Mouse (Mus musculus) intestine, embryonic 16.5 days (tissue): ENCODE results near the gene Car8. TPM values are rescaled to one million over a fixed set of nuclear protein-coding genes. Genes with fewer than 3 reads are reported as not detected.
"Not testable (repeated sequence)": the region's sequence is repeated elsewhere in the genome, so short reads cannot be mapped to it uniquely, and the experiment has no call there.

Source experiments
- ATAC-seq: fragments of 200-750 bp; cut with Nextera tagmentation; 2 replicates; pipeline ENCODE4 v1.8.0; 2017; ENCODE audit warnings: moderate TSS enrichment, moderate library complexity
- H3K27ac ChIP-seq: fragments of 300-500 bp; sonication (generic); 2 replicates; pipeline ENCODE4 v1.5.1; 2014; ENCODE audit warnings: mild to moderate bottlenecking, low read length
- H3K27me3 ChIP-seq: fragments of 300-500 bp; sonication (generic); replicated peaks from 2 replicates; pipeline ENCODE4 v1.6.1; 2014; ENCODE audit warnings: low read length, control low read depth, mixed read lengths; ENCODE audit not compliant: control insufficient read depth, insufficient read depth
- H3K36me3 ChIP-seq: fragments of 300-500 bp; sonication (generic); 2 replicates; pipeline ENCODE4 v1.6.1; 2014; ENCODE audit warnings: low read length, control low read depth; ENCODE audit not compliant: control insufficient read depth, insufficient read depth
- H3K4me1 ChIP-seq: fragments of 300-500 bp; sonication (generic); 2 replicates; pipeline ENCODE4 v1.6.1; 2014; ENCODE audit warnings: low read length, control low read depth, mixed read lengths; ENCODE audit not compliant: control insufficient read depth, insufficient read depth
- H3K4me2 ChIP-seq: fragments of 300-500 bp; sonication (generic); 2 replicates; pipeline ENCODE4 v1.6.1; 2014; ENCODE audit warnings: low read depth, low read length, control low read depth
- H3K4me3 ChIP-seq: fragments of 300-500 bp; sonication (generic); 2 replicates; pipeline ENCODE4 v1.5.1; 2014; ENCODE audit warnings: mild to moderate bottlenecking, low read length
- H3K9ac ChIP-seq: fragments of 300-500 bp; sonication (generic); 2 replicates; pipeline ENCODE4 v1.6.1; 2014; ENCODE audit warnings: low read depth, low read length
- H3K9me3 ChIP-seq: fragments of 300-500 bp; sonication (generic); 2 replicates; pipeline ENCODE4 v1.6.1; 2016; ENCODE audit warnings: low read length, control low read depth; ENCODE audit not compliant: control insufficient read depth
- WGBS: fragments of 180-500 bp; shearing (Covaris S2); extraction: QIAGEN DNeasy Blood & Tissue Kit; methylation state at CpG from one replicate; pipeline ENCODE4 v1.1.7; 2014; 5-methylcytosine and 5-hydroxymethylcytosine counted together
- polyA plus RNA-seq: library from polyadenylated mRNA; unstranded; fragments of >200 nt; fragmentation: Nextera tagmentation; extraction: Ambion mirVana; gene quantifications from 2 replicates; pipeline ENCODE4 v1.2.1, GENCODE M21; 2015

Car8 gene
- polyA plus RNA-seq, 1 experiment from 2014 or later = 54.2 TPM

DNA sequence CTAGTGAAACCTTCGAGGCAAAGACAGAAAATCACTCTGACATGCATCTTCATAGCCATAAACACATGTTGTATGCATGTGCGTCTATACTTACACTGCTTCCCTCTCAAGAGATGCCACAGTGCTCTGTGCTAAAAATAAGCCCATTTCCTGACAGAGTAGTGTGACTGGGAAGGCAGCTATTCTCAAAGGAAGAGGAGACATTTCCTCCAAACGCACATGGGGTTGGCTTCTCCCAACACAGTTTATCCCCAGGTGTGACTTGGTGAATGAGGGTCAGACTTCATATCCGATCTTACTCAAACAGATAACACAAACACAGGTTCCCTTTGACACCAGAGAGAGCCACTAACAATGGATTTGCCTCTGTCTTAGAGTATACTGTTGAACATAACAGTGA, 58.3 kb downstream of the Car8 start:
- Histone ChIP-seq H3K27me3 (no peaks in the 10 kb centered on the region), H3K9ac (no peak overlapping the region), H3K4me1 (no peaks in the 10 kb centered on the region), H3K9me3 (no peaks in the 10 kb centered on the region), H3K4me3 (no peak overlapping the region), H3K4me2 (no peak overlapping the region), H3K36me3 (no peaks in the 10 kb centered on the region), H3K27ac (no peak overlapping the region)
- WGBS = 69% methylated on average over 4 of the region's 4 CpGs
- no peak for ATAC-seq

GRCm38 (mm10) chr4:8154589-8155198, 84.1 kb downstream of the Car8 start:
- no peaks in the 10 kb centered on the region for H3K4me1 ChIP-seq
- no peak overlapping the region for H3K4me2 ChIP-seq
- no peak overlapping the region for H3K4me3 ChIP-seq
- no peak for ATAC-seq
- WGBS = 75% methylated on average over 6 of the region's 6 CpGs
- no peaks in the 10 kb centered on the region for H3K9me3 ChIP-seq
- H3K36me3 ChIP-seq = no peaks in the 10 kb centered on the region
- no peaks in the 10 kb centered on the region for H3K27me3 ChIP-seq
- H3K9ac ChIP-seq = no peak overlapping the region
- no peak overlapping the region for H3K27ac ChIP-seq

DNA sequence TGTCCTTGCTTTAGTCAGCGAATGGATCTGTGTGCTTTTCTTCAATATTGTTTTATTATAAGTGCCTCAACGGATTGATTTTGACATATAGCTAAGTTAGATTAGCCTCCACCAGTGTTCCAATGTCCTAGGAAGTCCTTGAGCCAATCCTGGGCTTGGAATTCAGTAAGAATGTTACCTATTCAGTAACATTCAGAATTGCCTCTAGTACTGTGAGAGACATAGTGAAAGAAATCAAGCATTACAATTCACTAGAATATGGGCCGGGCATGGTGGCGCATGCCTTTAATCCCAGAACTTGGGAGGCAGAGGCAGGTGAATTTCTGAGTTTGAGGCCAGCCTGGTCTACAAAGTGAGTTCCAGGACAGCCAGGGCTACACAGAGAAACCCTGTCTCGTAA, 84.9 kb downstream of the Car8 start:
- H3K4me3 ChIP-seq, H3K27me3 ChIP-seq, ATAC-seq, H3K9ac ChIP-seq, H3K36me3 ChIP-seq, H3K27ac ChIP-seq, H3K4me2 ChIP-seq, H3K4me1 ChIP-seq, H3K9me3 ChIP-seq: not testable (repeated sequence)
- WGBS = 91% methylated on average over 5 of the region's 5 CpGs

- H3K36me3 ChIP-seq = no peaks in the 10 kb centered on the region
- H3K4me2 ChIP-seq = no peak overlapping the region
- no peaks in the 10 kb centered on the region for H3K4me1 ChIP-seq
- WGBS = 88% methylated on average over 2 of the region's 2 CpGs
- H3K4me3 ChIP-seq = no peak overlapping the region
- H3K27ac ChIP-seq = no peak overlapping the region
- ATAC-seq = peak; percentile 77
- no peak overlapping the region for H3K9ac ChIP-seq
- H3K9me3 ChIP-seq = no peaks in the 10 kb centered on the region
- no peaks in the 10 kb centered on the region for H3K27me3 ChIP-seq
These were observed 101.4 kb downstream of the Car8 start for GRCm38 (mm10) chr4:8137403-8137802.

DNA sequence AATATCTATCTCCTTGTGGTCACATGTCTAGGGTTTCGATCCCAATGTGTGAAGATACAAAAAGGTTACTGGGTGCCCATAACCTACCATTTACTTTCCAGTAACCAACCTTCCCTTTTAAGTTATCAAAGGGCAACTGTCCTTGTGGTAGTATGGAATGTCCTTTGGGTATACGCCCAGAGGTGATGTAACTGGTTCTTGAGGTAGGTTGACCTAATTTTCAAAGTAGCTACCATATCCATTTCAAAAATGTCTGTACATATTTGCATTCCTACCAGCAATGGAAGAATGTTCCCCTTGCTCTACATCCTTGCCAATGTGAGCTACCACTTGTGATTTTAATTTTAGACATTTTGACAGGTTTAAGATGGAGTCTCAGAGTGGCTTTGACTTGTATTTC, 106.8 kb downstream of the Car8 start:
- no peak for ATAC-seq
- WGBS = 90% methylated on average over 2 of the region's 2 CpGs
- H3K4me3 ChIP-seq = no peak overlapping the region
- no peaks in the 10 kb centered on the region for H3K4me1 ChIP-seq
- no peak overlapping the region for H3K4me2 ChIP-seq
- no peaks in the 10 kb centered on the region for H3K36me3 ChIP-seq
- no peak overlapping the region for H3K27ac ChIP-seq
- no peaks in the 10 kb centered on the region for H3K27me3 ChIP-seq
- H3K9me3 ChIP-seq = no peaks in the 10 kb centered on the region
- H3K9ac ChIP-seq = no peak overlapping the region

- Histone ChIP-seq H3K4me3 (no peak overlapping the region), H3K4me1 (no peaks in the 10 kb centered on the region), H3K9me3 (no peaks in the 10 kb centered on the region), H3K4me2 (no peak overlapping the region), H3K27me3 (no peaks in the 10 kb centered on the region), H3K36me3 (no peaks in the 10 kb centered on the region), H3K9ac (no peak overlapping the region), H3K27ac (no peak overlapping the region)
- WGBS = 76% methylated on average over 3 of the region's 3 CpGs
- no peak for ATAC-seq
These were observed 125.3 kb downstream of the Car8 start for GRCm38 (mm10) chr4:8113558-8113957.

DNA sequence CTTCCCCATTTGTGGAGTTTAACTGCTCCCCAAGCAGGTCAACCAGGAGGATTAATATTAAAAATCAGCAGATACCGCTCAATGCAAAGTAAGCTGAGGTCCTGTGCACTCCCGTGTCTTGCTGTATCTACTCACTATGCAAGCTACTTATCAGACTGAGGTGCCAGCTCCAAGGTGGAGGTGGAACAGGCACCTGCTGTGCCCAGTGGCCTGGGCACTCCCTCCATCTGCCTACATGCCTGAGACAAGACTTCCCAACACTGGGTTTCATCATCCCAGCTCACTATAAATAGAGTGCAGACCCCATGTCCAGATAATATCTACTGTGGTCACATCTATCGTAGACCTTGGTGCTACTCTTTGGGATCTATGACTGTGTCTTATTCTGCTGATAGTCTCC, 127.0 kb downstream of the Car8 start:
- Histone ChIP-seq H3K36me3 (no peaks in the 10 kb centered on the region), H3K4me1 (no peaks in the 10 kb centered on the region), H3K27me3 (no peaks in the 10 kb centered on the region), H3K27ac (no peak overlapping the region), H3K9ac (no peak overlapping the region), H3K9me3 (no peaks in the 10 kb centered on the region), H3K4me2 (no peak overlapping the region), H3K4me3 (no peak overlapping the region)
- ATAC-seq = no peak
- 93% methylated on average over 3 of the region's 3 CpGs for WGBS

GRCm38 (mm10) chr4:8109906-8110567, 128.8 kb downstream of the Car8 start:
- WGBS = 85% methylated on average over 16 of the region's 16 CpGs
- Histone ChIP-seq H3K9me3 (no peaks in the 10 kb centered on the region), H3K27me3 (no peaks in the 10 kb centered on the region), H3K4me1 (no peaks in the 10 kb centered on the region), H3K27ac (no peak overlapping the region), H3K4me2 (no peak overlapping the region), H3K9ac (no peak overlapping the region), H3K4me3 (no peak overlapping the region), H3K36me3 (no peaks in the 10 kb centered on the region)
- ATAC-seq = no peak

DNA sequence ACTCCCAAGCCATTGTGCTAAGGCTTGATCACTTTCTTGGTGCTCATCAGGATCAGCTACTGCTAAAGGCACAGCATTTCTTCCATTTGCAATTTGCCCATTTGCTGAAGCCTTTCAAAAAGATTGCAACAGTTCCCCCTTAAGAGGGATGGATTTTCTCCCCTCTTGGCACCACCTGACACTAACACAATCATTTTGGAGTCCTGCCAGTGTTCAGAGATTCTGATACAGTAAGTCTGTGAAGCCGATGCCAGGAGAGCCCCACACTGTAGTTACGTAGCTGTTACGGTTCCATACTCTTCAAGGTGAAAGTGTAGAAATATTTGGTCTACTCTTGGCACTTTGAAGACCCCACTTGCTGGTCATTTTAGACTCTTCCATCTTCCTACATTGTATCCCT, 137.4 kb downstream of the Car8 start:
- Histone ChIP-seq H3K9me3 (no peaks in the 10 kb centered on the region), H3K36me3 (no peaks in the 10 kb centered on the region), H3K9ac (no peak overlapping the region), H3K4me1 (no peaks in the 10 kb centered on the region), H3K27me3 (no peaks in the 10 kb centered on the region), H3K27ac (no peak overlapping the region), H3K4me2 (no peak overlapping the region), H3K4me3 (no peak overlapping the region)
- ATAC-seq = no peak
- 72% methylated on average over 3 of the region's 3 CpGs for WGBS

DNA sequence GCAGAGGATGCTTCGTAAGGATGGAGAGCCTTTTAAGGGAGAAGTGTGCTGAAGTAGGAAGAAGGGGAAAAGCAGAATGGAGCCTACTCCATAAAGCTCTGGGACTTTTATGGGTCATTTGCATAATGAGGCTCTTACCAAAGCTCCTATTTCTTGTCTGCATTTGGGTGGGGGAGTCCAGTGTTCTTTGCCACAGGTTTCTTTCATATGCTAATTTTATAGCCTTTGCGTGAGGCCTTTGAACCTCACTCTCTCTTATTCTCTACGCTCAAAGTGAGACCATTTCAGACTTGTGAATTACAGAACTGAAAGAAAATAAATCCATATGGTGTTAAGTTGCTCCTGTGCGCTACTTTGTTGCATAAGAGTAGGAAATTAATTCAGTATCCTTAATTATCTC, 140.8 kb downstream of the Car8 start:
- no peak for ATAC-seq
- no peak overlapping the region for H3K4me2 ChIP-seq
- H3K9me3 ChIP-seq = no peaks in the 10 kb centered on the region
- no peak overlapping the region for H3K4me3 ChIP-seq
- no peaks in the 10 kb centered on the region for H3K27me3 ChIP-seq
- WGBS = 60% methylated on average over 4 of the region's 4 CpGs
- H3K27ac ChIP-seq = no peak overlapping the region
- H3K4me1 ChIP-seq = no peaks in the 10 kb centered on the region
- H3K9ac ChIP-seq = no peak overlapping the region
- H3K36me3 ChIP-seq = no peaks in the 10 kb centered on the region
